Mouse (Mus musculus) retina, embryonic 14.5 days (tissue): ENCODE results near the gene Cntrl.
A peak's percentile ranks its signal among the peaks of the same experiment; 100 is the strongest.

Experiments used
- DNase-seq: peaks from one replicate; pipeline ENCODE4 v3.0.0-alpha.2; 2015; ENCODE audit warnings: low spot score

The Cntrl gene

GRCm38 (mm10) chr2:35174100-35174499 lies 64.8 kb downstream of the Cntrl start:
- DNase-seq, result no peak

- DNase-seq, result no peak
Measured at GRCm38 (mm10) chr2:35175281-35176065, 66.2 kb downstream of the Cntrl start.

GRCm38 (mm10) chr2:35178153-35178552 lies 68.9 kb downstream of the Cntrl start:
- no peak for DNase-seq

- no peak for DNase-seq
Measured at GRCm38 (mm10) chr2:35183115-35183673, 73.9 kb downstream of the Cntrl start.

- no peak for DNase-seq
Measured at GRCm38 (mm10) chr2:35188929-35189328, 79.6 kb downstream of the Cntrl start.

- DNase-seq, result no peak
Measured at GRCm38 (mm10) chr2:35193976-35194375, 84.7 kb downstream of the Cntrl start.

GRCm38 (mm10) chr2:35195626-35196544 lies 86.6 kb downstream of the Cntrl start:
- no peak for DNase-seq

DNA sequence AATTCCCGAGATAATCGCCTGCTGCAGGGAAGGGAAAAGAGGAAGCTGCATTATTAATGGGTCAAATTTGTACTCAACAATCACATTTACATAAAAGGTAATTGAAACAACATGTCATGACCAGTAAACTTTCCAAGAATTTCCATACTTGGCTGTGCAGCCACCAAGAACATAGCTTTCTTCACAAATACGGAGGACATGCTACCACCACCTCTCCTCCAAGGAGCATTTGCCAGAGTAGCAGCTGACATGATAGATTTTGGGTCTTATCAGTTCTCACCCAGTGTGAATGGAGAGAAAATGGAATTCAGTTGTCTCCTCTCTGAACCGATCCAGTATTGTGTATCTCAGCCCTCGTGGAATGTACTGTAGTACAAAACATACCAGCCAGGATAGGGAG lies 90.2 kb downstream of the Cntrl start:
- DNase-seq, result no peak

DNA sequence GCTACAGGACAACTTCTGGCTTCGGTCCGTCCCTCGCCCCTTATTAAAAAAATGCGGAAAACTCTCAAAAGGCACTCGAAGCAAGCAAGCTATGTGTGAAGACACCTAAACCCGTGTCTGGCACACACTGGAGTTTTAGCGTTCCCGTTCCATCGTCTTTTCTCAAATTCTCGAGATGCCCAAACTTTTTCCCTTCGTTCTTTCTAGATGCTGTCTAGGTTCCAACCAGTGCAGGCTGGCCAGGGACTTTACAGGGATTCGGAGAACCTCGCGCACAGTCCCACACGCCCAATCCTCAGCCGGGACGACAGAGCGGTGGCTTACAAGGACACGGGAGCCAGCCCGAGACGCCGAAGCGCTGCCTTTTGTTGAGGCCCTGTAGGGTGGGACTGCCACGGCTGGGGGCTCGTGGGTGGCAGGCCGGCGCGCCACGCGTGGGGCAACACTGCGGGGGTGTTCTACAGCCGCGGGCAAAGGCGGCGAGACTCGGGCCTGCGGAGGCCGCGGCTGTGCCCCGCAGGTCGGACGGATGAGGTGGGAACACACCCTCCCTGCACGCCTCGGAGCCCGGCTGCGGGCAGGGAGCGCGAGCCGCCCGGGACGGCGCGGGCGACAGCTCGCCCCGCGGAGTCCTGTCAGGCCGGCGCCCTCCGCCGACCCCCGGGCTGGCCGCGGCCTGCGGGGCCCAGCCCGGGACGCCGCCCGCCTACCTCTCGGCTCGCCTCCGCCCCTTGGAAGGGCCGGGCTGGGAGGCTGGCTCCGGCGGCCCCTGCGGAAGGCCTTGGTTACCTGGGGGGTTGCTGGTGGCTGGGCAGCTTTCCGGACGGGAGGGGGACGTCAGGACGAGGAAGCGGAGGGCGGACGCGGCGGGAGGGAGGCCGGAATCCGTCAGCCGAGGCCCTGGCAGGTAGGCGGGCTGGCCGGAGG lies 90.9 kb downstream of the Cntrl start:
- peak; percentile 43 for DNase-seq

GRCm38 (mm10) chr2:35200898-35201668 lies 91.8 kb downstream of the Cntrl start, which contains the start of gene Rab14:
Rab14 (minus strand) TSS chr2:35201120.
- peak; percentile 100 for DNase-seq

GRCm38 (mm10) chr2:35203729-35204128 lies 94.4 kb downstream of the Cntrl start:
- no peak for DNase-seq

DNA sequence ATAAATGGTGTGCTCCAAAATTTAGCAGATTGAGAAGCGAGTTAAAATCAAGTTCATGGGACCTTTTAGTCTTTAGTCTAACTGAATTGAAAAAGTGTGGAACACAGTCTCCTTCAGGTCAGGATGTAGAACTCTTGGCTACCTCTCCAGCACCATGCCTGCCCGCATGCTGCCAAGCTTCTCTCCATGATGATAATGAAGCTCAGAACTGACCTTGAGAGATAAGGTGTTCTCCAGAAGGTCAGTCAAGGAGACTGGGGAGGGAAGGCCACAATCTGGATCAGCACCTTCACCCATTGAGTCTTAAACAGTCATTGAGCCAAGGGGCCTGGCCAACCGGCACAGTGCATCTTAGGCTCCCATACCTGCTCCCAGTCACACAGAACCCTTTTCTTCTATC lies 97.5 kb downstream of the Cntrl start:
- no peak for DNase-seq

DNA sequence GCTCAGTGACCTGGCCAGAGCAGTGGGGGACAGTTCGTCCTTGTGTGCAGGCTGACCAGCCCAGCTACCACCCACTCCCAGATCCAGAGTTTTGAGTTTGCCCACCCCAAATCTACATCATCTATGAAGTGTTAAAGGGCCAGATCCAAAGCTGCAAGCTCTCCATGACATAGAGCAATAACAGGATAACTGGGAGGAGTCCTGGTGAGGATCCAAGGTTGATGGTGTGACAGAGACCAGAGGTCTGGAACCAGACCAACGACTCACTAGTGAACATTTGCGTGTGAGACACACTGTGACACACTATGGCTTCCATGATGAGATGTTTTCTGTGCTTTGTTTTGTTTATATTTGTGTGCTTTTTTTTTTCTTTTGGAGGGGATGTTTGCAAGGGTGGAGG lies 98.8 kb downstream of the Cntrl start:
- no peak for DNase-seq

GRCm38 (mm10) chr2:35208931-35209665 lies 99.8 kb downstream of the Cntrl start:
- DNase-seq, result no peak

GRCm38 (mm10) chr2:35211681-35212080 lies 102.4 kb downstream of the Cntrl start:
- no peak for DNase-seq

DNA sequence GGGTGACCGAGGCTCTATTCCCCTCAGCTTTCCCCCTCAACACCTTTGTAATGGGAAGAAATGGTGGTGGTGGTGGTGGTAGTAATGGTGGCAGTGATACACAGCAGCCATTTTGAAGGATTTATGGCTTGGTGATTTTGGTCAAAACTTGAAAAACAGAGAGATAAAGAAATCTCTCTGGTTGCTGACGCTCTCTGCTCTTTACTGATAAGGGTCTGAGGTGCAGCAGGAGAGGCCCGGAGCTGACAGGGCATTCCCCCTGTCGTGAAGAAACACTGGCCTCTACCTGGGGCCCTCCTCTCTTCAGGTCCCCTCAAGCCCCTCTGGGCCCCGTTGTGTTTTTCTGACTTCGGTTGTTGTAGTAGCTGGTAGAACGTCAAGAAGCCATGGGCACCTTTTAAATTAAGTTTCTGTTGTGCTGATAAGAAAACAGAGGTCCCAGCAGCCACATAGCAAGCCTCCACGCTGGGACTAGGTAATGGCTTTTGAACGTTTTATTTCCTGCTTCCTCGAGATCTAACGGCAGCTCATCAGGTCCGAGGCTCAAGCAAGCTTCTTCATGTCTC lies 104.1 kb downstream of the Cntrl start:
- DNase-seq, result no peak

DNA sequence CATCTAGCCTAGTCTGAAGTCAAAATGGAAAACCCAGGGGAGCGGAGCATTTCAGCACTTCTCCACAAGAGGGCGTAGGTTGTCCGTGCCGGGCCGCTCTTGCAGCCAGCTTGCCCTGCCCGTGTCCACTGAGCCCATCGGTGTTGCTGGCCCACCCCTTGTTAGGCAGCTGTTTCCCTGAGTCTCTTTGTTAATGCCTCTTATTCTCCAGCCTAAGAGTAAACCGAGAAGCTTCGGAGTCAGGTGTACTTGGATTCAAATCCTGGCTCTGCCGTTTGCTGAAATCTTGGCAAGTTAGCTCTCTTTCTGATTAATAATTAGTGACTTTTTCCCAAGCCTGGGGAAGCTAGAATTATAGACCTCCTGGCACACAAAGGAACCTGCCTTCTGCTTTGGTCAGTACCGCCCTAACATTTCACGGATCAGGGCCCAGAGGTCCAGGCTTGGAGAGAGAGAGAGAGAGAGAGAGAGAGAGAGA lies 105.6 kb downstream of the Cntrl start:
- peak; percentile 95 for DNase-seq

- DNase-seq, result no peak
Measured at GRCm38 (mm10) chr2:35215363-35215762, 106.1 kb downstream of the Cntrl start.

GRCm38 (mm10) chr2:35216701-35217100 lies 107.4 kb downstream of the Cntrl start:
- no peak for DNase-seq

DNA sequence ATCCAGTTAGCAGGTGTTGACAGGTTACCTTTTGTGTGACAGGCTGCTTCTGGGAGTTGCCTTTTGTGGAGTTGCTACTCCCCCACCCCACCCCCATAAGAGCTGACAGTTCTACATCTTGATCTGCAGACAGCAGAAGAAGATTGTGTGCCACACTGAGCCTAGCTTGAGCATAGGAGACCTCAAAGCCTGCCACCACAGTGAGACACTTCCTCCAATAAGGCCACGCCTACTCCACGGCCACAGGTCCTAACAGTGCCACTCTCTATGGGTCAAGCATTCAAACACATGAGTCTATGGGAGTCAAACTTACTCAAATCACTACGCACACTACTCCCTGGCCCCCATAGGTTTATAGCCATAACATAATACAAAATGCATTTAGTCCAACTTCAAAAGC lies 109.4 kb downstream of the Cntrl start:
- no peak for DNase-seq
